Mouse (Mus musculus) Patski (cell line): ENCODE data around the gene Tmem126a. TPM values are rescaled to one million over a fixed set of nuclear protein-coding genes. Genes with fewer than 3 reads are reported as not detected.
A peak's percentile ranks its signal among the peaks of the same experiment; 100 is the strongest.

ENCODE experiments used
- ATAC-seq: fragments of 100-300 bp; one replicate; pipeline ENCODE4 v1.8.0; 2021
- CTCF ChIA-PET: fragments of 350-600 bp; sonication (Branson Sonifier 250); formaldehyde crosslinking; loops from one replicate; lab custom pipeline; 2022; ENCODE audit warnings: inconsistent platforms; lab: Charles Lee
- POLR2A ChIA-PET: fragments of 350-600 bp; sonication (Branson Sonifier 250); formaldehyde crosslinking; loops from one replicate; lab custom pipeline; 2022; ENCODE audit warnings: antibody characterized with exemption, inconsistent platforms; lab: Charles Lee
- DNase-seq: peaks from one replicate; pipeline ENCODE4 v3.0.0-alpha.2; 2011; ENCODE audit warnings: low read depth, low spot score
- H3K27me3 ChIP-seq: fragments of 371-371 bp; one replicate; pipeline ENCODE4 v1.5.1; 2021
- CTCF ChIP-seq: fragments of 100-300 bp; IDR thresholded peaks from one replicate; pipeline ENCODE4 v1.5.1; 2021
- in situ Hi-C: fragments of 300-500 bp; cut with MboI; formaldehyde crosslinking; loops from 3 replicates; pipeline ENCODE4 v1.11.1; 2018; ENCODE audit warnings: low pct_unique_long_range_greater_than_20kb, mixed read lengths
- polyA plus RNA-seq: library from polyadenylated mRNA; unstranded; gene quantifications from one replicate; pipeline ENCODE4 v1.2.3, GENCODE M21; 2021

Tmem126a gene
- polyA plus RNA-seq, 1 experiment from 2014 or later = 82.5 TPM

DNA sequence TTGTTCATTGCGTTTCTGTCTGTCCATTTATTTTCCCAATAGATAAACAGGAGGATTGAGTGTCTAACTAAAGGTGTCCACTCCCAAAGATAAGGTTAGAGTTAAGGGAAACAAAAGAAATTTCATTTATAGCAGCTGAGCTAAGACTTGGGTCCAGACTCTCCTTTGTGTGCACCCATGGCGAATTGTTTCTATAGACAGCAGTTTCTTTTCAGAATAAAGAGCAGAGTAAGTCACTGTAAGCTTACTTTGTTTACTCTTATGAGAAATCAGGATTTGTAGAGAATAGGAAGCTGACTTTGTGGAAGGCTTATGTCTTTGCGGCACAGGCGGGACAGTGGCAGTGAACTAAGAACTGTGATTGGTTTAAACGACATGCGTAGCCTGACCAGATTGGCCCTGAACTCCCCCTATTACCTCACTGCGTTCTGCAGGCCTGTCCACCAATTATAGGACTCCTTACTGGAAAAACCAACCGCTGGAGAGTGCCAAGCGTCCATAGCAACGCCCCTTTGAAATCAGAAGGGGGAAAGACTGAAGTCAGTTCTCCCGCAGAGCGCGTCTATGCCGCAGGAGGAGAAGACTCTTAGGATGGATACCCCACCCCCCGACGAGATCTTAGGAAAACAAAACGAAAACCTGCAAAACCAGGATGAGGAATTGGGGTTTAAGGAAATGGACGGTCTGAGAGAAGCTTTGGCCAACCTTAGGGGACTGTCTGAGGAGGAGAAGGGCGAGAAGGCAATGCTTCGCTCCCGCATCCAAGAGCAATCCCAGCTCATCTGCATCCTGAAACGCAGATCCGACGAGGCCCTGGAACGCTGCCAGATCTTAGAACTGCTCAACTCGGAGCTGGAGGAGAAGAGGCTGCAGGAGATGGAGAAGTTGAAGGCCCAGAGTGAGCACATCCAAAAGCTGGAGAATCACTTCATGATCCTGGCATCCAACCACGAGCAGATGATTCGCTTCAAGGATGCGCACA, 30.7 kb downstream of the Tmem126a start, which contains the start of gene Ccdc89:
Gene Ccdc89 (plus strand): TSS at position 558 of the 982 bp plus-strand sequence.
- ChIA-PET POLR2A (no interaction called here), CTCF (interaction anchor here (1.1 to 1.3 kb wide), 2 partner anchors 10 to 16 kb away, joined by 5 read pairs; no protein-coding TSS in a partner anchor)
- no peak for TF ChIP-seq CTCF
- peaks cover 6% of the 10 kb centered on the region for H3K27me3 ChIP-seq
- ATAC-seq = peak; percentile 98
- in situ Hi-C loops = loop anchor here (25.0 kb wide), 1 partner anchor 439 kb away; the partner anchor contains the start of gene Eed
- no peak for DNase-seq

DNA sequence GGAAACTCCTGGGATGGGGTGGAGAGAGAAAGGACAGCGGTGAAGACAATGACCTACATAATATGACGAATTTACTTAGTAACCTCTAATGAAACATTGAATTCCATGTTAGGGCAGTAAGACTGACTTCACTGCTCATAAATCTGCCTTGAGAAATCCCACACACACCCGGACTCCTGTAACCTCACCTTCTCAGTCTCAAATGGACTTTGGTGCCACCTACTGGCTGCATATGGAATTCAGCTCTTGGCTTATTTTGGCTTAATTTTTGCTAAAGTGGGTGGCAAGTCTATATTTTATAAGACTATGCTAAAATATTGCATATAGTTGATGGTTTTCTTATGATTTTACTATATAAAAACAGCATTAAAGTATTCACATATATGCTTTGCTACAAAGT, 47.1 kb downstream of the Tmem126a start:
- in situ Hi-C loops = no loop called here
- ChIA-PET CTCF (interaction anchor here (0.8 to 1.9 kb wide), 10 partner anchors 9 to 131 kb away, joined by 3 to 7 read pairs (median 4); no protein-coding TSS in a partner anchor), POLR2A (no interaction called here)
- peak; percentile 89 for TF ChIP-seq CTCF
- peak; percentile 56 for DNase-seq
- peak; percentile 99 for ATAC-seq
- no peaks in the 10 kb centered on the region for H3K27me3 ChIP-seq

Other genes starting within 250 kb of the Tmem126a start
- gene Ccdc83, start 191.5 kb downstream of the Tmem126a start, polyA plus RNA-seq = not detected
- gene Sytl2, start 155.0 kb downstream of the Tmem126a start, polyA plus RNA-seq = 214 TPM
- 0.65 TPM for gene Ccdc89, start 30.7 kb downstream of the Tmem126a start, polyA plus RNA-seq
- gene Crebzf, start 14.5 kb downstream of the Tmem126a start, polyA plus RNA-seq = 79.7 TPM
- 12.9 TPM for gene Tmem126b, start 18.8 kb upstream of the Tmem126a start, polyA plus RNA-seq
- 1.5 TPM for gene Dlg2, start 19.4 kb upstream of the Tmem126a start, polyA plus RNA-seq